17 mouse cellular contexts compared by ENCODE assay signal in genomic region chr14:120721593-120722461, GRCm38 (mm10).
DNase-seq lines count a peak whose midpoint lies in the region; ATAC-seq and TF ChIP-seq lines count a peak whose summit lies in the region.
"Had no signal": no experiment of that assay in that cellular context is flagged by ENCODE, and none has a peak within 500 bp of the region (broad histone marks: within the 10 kb centered on the region; RNA-seq: fewer than 3 reads in every experiment).

No protein-coding gene starts in this region.

- no peaks in the 10 kb centered on the region for H3K36me3 ChIP-seq in hindbrain, embryonic 12.5 days
- no peaks in the 10 kb centered on the region for H3K36me3 ChIP-seq in hindbrain, postnatal 0 days (ENCODE audit: insufficient read depth, low read length)
- no peaks in the 10 kb centered on the region for H3K36me3 ChIP-seq in kidney, postnatal 0 days (ENCODE audit: insufficient read depth, low read length)
- H3K36me3 ChIP-seq in neural tube, embryonic 12.5 days, result no peaks in the 10 kb centered on the region
- H3K36me3 ChIP-seq in neural tube, embryonic 15.5 days, result no peaks in the 10 kb centered on the region
- H3K36me3 ChIP-seq in limb, embryonic 10.5 days, result no peaks in the 10 kb centered on the region
- H3K36me3 ChIP-seq: embryonic facial prominence, embryonic 12.5 days; heart, embryonic 10.5 days; hindbrain, embryonic 15.5 days; limb, embryonic 15.5 days; midbrain, embryonic 15.5 days had no signal

- no peak overlapping the region for H3K27ac ChIP-seq in hindbrain, embryonic 12.5 days
- H3K27ac ChIP-seq in hindbrain, postnatal 0 days, result no peak overlapping the region
- H3K27ac ChIP-seq in kidney, postnatal 0 days, result 0 out of 2 replicates have a peak overlapping the region, but pooled peaks have one; percentile 14
- no peak overlapping the region for H3K27ac ChIP-seq in neural tube, embryonic 12.5 days
- H3K27ac ChIP-seq in neural tube, embryonic 15.5 days (replicated peaks), result no peak overlapping the region
- no peak overlapping the region for H3K27ac ChIP-seq in limb, embryonic 10.5 days
- H3K27ac ChIP-seq: embryonic facial prominence, embryonic 12.5 days; heart, embryonic 10.5 days; hindbrain, embryonic 15.5 days; limb, embryonic 15.5 days; midbrain, embryonic 15.5 days; stomach, postnatal 0 days had no signal

- H3K27me3 ChIP-seq in hindbrain, embryonic 12.5 days, result no peaks in the 10 kb centered on the region
- no peaks in the 10 kb centered on the region for H3K27me3 ChIP-seq in hindbrain, postnatal 0 days (ENCODE audit: insufficient read depth, low read length)
- no peaks in the 10 kb centered on the region for H3K27me3 ChIP-seq in kidney, postnatal 0 days (ENCODE audit: insufficient read depth, low read length)
- H3K27me3 ChIP-seq in neural tube, embryonic 12.5 days (replicated peaks), result no peaks in the 10 kb centered on the region
- no peaks in the 10 kb centered on the region for H3K27me3 ChIP-seq in neural tube, embryonic 15.5 days (replicated peaks)
- no peaks in the 10 kb centered on the region for H3K27me3 ChIP-seq in limb, embryonic 10.5 days (ENCODE audit: low read depth, poor library complexity, severe bottlenecking)
- H3K27me3 ChIP-seq: embryonic facial prominence, embryonic 12.5 days; hindbrain, embryonic 15.5 days; limb, embryonic 15.5 days; midbrain, embryonic 15.5 days had no signal

- H3K9me3 ChIP-seq in hindbrain, embryonic 12.5 days (replicated peaks), result no peaks in the 10 kb centered on the region
- H3K9me3 ChIP-seq in hindbrain, postnatal 0 days (ENCODE audit: low read length), result no peaks in the 10 kb centered on the region
- no peaks in the 10 kb centered on the region for H3K9me3 ChIP-seq in kidney, postnatal 0 days (replicated peaks; ENCODE audit: low read length)
- no peaks in the 10 kb centered on the region for H3K9me3 ChIP-seq in neural tube, embryonic 12.5 days
- H3K9me3 ChIP-seq in neural tube, embryonic 15.5 days (replicated peaks), result no peaks in the 10 kb centered on the region
- H3K9me3 ChIP-seq in limb, embryonic 10.5 days (replicated peaks), result no peaks in the 10 kb centered on the region
- H3K9me3 ChIP-seq: embryonic facial prominence, embryonic 12.5 days; heart, embryonic 10.5 days; hindbrain, embryonic 15.5 days; limb, embryonic 15.5 days; midbrain, embryonic 15.5 days had no signal

- DNase-seq in hindbrain, postnatal 0 days (ENCODE audit: low spot score), result no peak
- no peak for DNase-seq in kidney, postnatal 0 days (ENCODE audit: low spot score)
- DNase-seq in kidney, postnatal 10 days, result no peak
- peak; percentile 27 for DNase-seq in limb, embryonic 10.5 days (ENCODE audit: low spot score)
- DNase-seq in frontal cortex, adult 2 months (ENCODE audit: extremely low spot score in 1 of 2, low spot score in 1 of 2), result no peak
- DNase-seq: cerebellum, adult 9-11 months; gastrocnemius, postnatal 36 days had no signal

- H3K4me2 ChIP-seq in hindbrain, embryonic 12.5 days (replicated peaks), result no peak overlapping the region
- no peak overlapping the region for H3K4me2 ChIP-seq in hindbrain, postnatal 0 days (ENCODE audit: low read depth, low read length)
- H3K4me2 ChIP-seq in kidney, postnatal 0 days (ENCODE audit: low read length), result no peak overlapping the region
- H3K4me2 ChIP-seq in neural tube, embryonic 12.5 days (replicated peaks), result no peak overlapping the region
- no peak overlapping the region for H3K4me2 ChIP-seq in neural tube, embryonic 15.5 days
- H3K4me2 ChIP-seq: embryonic facial prominence, embryonic 12.5 days; hindbrain, embryonic 15.5 days; limb, embryonic 15.5 days; midbrain, embryonic 15.5 days had no signal

- no peak overlapping the region for H3K4me3 ChIP-seq in hindbrain, embryonic 12.5 days
- H3K4me3 ChIP-seq in hindbrain, postnatal 0 days (ENCODE audit: low read length), result no peak overlapping the region
- H3K4me3 ChIP-seq in kidney, postnatal 0 days (replicated peaks; ENCODE audit: low read depth, low read length), result no peak overlapping the region
- H3K4me3 ChIP-seq in neural tube, embryonic 12.5 days, result no peak overlapping the region
- no peak overlapping the region for H3K4me3 ChIP-seq in neural tube, embryonic 15.5 days (replicated peaks)
- no peak overlapping the region for H3K4me3 ChIP-seq in limb, embryonic 10.5 days
- H3K4me3 ChIP-seq: embryonic facial prominence, embryonic 12.5 days; erythroblast, embryonic 14.5 days; heart, embryonic 10.5 days; hindbrain, embryonic 15.5 days; limb, embryonic 15.5 days; midbrain, embryonic 15.5 days had no signal

- H3K4me1 ChIP-seq in hindbrain, embryonic 12.5 days, result peaks cover 11% of the 10 kb centered on the region
- no peaks in the 10 kb centered on the region for H3K4me1 ChIP-seq in hindbrain, postnatal 0 days (ENCODE audit: insufficient read depth, low read length)
- no peaks in the 10 kb centered on the region for H3K4me1 ChIP-seq in kidney, postnatal 0 days (replicated peaks; ENCODE audit: insufficient read depth, low read length)
- 0 out of 2 replicates have a peak, but pooled peaks cover 3% of the 10 kb centered on the region for H3K4me1 ChIP-seq in neural tube, embryonic 12.5 days
- H3K4me1 ChIP-seq in neural tube, embryonic 15.5 days, result no peaks in the 10 kb centered on the region
- H3K4me1 ChIP-seq in limb, embryonic 10.5 days, result peaks cover 7% of the 10 kb centered on the region; the same call in 1 of the 2 replicates
- H3K4me1 ChIP-seq: embryonic facial prominence, embryonic 12.5 days; hindbrain, embryonic 15.5 days; limb, embryonic 15.5 days had no signal

- TF ChIP-seq CTCF in hindbrain, postnatal 0 days (IDR thresholded peaks at IDR 0.05; ENCODE audit: low read depth), result no peak
- no peak for TF ChIP-seq CTCF in kidney, postnatal 0 days (IDR thresholded peaks at IDR 0.05; ENCODE audit: low read depth)

- WGBS in hindbrain, embryonic 12.5 days, result 47% methylated on average over 6 of the region's 6 CpGs
- 37% methylated on average over 6 of the region's 6 CpGs for WGBS in hindbrain, postnatal 0 days
- WGBS in kidney, postnatal 0 days, result 71% methylated on average over 6 of the region's 6 CpGs
- 52% methylated on average over 6 of the region's 6 CpGs for WGBS in neural tube, embryonic 12.5 days
- 49% methylated on average over 6 of the region's 6 CpGs for WGBS in neural tube, embryonic 15.5 days
- WGBS in limb, embryonic 10.5 days, result 82% methylated on average over 6 of the region's 6 CpGs

- H3K9ac ChIP-seq in hindbrain, embryonic 12.5 days, result no peak overlapping the region
- H3K9ac ChIP-seq in hindbrain, postnatal 0 days (replicated peaks; ENCODE audit: low read length), result no peak overlapping the region
- H3K9ac ChIP-seq in kidney, postnatal 0 days (ENCODE audit: low read depth, low read length), result no peak overlapping the region
- H3K9ac ChIP-seq in neural tube, embryonic 12.5 days, result no peak overlapping the region
- no peak overlapping the region for H3K9ac ChIP-seq in neural tube, embryonic 15.5 days (replicated peaks)
- H3K9ac ChIP-seq: embryonic facial prominence, embryonic 12.5 days; hindbrain, embryonic 15.5 days; limb, embryonic 15.5 days; midbrain, embryonic 15.5 days had no signal

- ATAC-seq in hindbrain, embryonic 12.5 days (ENCODE audit: low FRiP score), result peak; percentile 58
- ATAC-seq in hindbrain, postnatal 0 days, result no peak
- ATAC-seq in kidney, postnatal 0 days (replicated peaks; ENCODE audit: low FRiP score, low read depth), result no peak
- peak; percentile 44; the same call in 1 of the 2 replicates for ATAC-seq in neural tube, embryonic 12.5 days (ENCODE audit: low FRiP score, low read depth)
- no peak for ATAC-seq in neural tube, embryonic 15.5 days (ENCODE audit: low FRiP score)
- ATAC-seq: midbrain, embryonic 15.5 days had no signal

Comparison
In these comparisons a context has a peak if more than half of its experiments do, and no peak if none do; other contexts are left out.
1. ATAC-seq: peak in hindbrain, embryonic 12.5 days (single experiment) and neural tube, embryonic 12.5 days (single experiment); none in hindbrain, postnatal 0 days (single experiment), kidney, postnatal 0 days (single experiment) and neural tube, embryonic 15.5 days (single experiment).